Mouse (Mus musculus) neural tube, embryonic 11.5 days (tissue): ENCODE measurements around the gene Bpnt1. TPM values are rescaled to one million over a fixed set of nuclear protein-coding genes. Genes with fewer than 3 reads are reported as not detected.
"Not testable (repeated sequence)": the region's sequence is repeated elsewhere in the genome, so short reads cannot be mapped to it uniquely, and the experiment has no call there.

ENCODE experiments used
- ATAC-seq: fragments of 200-750 bp; cut with Nextera tagmentation; 2 replicates; pipeline ENCODE4 v1.8.0; 2017; ENCODE audit warnings: moderate number of reproducible peaks, mild to moderate bottlenecking, moderate TSS enrichment, moderate library complexity; ENCODE audit not compliant: insufficient read depth, low FRiP score, low TSS enrichment
- DNase-seq: peaks from one replicate; pipeline ENCODE4 v3.0.0-alpha.2; 2015; ENCODE audit warnings: low spot score
- H3K27ac ChIP-seq: fragments of 300-500 bp; sonication (generic); 2 replicates; pipeline ENCODE4 v1.5.1; 2014; ENCODE audit warnings: low read depth, mild to moderate bottlenecking, low read length
- H3K27me3 ChIP-seq: fragments of 300-500 bp; sonication (generic); 2 replicates; pipeline ENCODE4 v1.6.1; 2014; ENCODE audit warnings: mild to moderate bottlenecking, low read length, mixed read lengths; ENCODE audit not compliant: control insufficient read depth, insufficient read depth
- H3K36me3 ChIP-seq: fragments of 300-500 bp; sonication (generic); 2 replicates; pipeline ENCODE4 v1.6.1; 2014; ENCODE audit warnings: mild to moderate bottlenecking, low read length, moderate library complexity, mixed read lengths; ENCODE audit not compliant: control insufficient read depth, insufficient read depth
- H3K4me1 ChIP-seq: fragments of 300-500 bp; sonication (generic); 2 replicates; pipeline ENCODE4 v1.6.1; 2014; ENCODE audit warnings: low read length, mixed read lengths; ENCODE audit not compliant: control insufficient read depth, insufficient read depth
- H3K4me2 ChIP-seq: fragments of 300-500 bp; sonication (generic); 2 replicates; pipeline ENCODE4 v1.6.1; 2014; ENCODE audit warnings: low read depth, mild to moderate bottlenecking, moderate library complexity
- H3K4me3 ChIP-seq: fragments of 300-500 bp; sonication (generic); 2 replicates; pipeline ENCODE4 v1.5.1; 2014; ENCODE audit warnings: low read depth, low read length
- H3K9ac ChIP-seq: fragments of 300-500 bp; sonication (generic); 2 replicates; pipeline ENCODE4 v1.6.1; 2014; ENCODE audit warnings: mild to moderate bottlenecking, low read length
- H3K9me3 ChIP-seq: fragments of 300-500 bp; sonication (generic); 2 replicates; pipeline ENCODE4 v1.6.1; 2016; ENCODE audit warnings: low read length; ENCODE audit not compliant: control insufficient read depth
- WGBS: fragments of 180-500 bp; shearing (Covaris S2); extraction: QIAGEN DNeasy Blood & Tissue Kit; methylation state at CpG from one replicate; pipeline ENCODE4 v1.1.7; 2014; 5-methylcytosine and 5-hydroxymethylcytosine counted together
- polyA plus RNA-seq: library from polyadenylated mRNA; unstranded; fragments of >200 nt; fragmentation: Nextera tagmentation; extraction: Ambion mirVana; gene quantifications from 2 replicates; pipeline ENCODE4 v1.2.1, GENCODE M21; 2014

The Bpnt1 gene
- polyA plus RNA-seq, 1 experiment from 2014 or later = 24.3 TPM

DNA sequence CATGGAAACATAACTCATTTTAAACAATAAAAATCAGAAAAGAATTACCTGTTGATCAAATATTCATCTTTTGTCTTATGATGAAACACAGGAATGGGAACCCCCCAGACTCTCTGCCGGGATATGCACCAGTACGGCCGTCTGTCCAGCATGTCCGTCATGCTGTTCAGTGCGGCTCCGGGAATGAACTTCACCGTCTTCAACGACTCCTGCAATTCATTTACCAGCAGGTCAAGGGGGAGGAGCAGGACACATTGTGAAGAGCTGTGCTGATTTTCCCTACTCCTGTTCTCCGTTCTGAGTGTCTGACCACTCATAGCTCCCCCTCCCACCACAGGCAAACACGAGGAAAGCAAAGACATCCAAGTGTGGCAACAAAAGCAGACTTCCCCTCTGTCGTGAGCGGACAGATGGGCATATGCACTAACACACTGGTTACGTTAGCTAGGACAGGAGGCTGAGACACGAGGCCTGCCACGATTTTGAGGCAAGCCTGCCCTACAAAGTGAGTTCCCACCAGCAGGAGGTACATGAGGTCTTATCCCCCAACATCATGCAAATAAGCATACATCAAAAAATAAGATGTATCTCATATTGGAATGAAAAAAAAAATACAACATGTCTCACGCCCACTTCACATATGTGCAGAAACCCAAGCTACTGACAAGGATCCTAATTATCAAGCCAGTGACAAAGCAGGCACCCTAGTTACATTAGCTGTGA, 15.9 kb upstream of the Bpnt1 start:
- Histone ChIP-seq H3K4me3 (no peak overlapping the region), H3K9me3 (no peaks in the 10 kb centered on the region), H3K27me3 (no peaks in the 10 kb centered on the region), H3K4me2 (no peak overlapping the region), H3K36me3 (peaks cover 6% of the 10 kb centered on the region), H3K4me1 (no peaks in the 10 kb centered on the region), H3K27ac (no peak overlapping the region), H3K9ac (no peak overlapping the region)
- WGBS = 92% methylated on average over 16 of the region's 16 CpGs
- DNase-seq = no peak
- ATAC-seq = no peak

DNA sequence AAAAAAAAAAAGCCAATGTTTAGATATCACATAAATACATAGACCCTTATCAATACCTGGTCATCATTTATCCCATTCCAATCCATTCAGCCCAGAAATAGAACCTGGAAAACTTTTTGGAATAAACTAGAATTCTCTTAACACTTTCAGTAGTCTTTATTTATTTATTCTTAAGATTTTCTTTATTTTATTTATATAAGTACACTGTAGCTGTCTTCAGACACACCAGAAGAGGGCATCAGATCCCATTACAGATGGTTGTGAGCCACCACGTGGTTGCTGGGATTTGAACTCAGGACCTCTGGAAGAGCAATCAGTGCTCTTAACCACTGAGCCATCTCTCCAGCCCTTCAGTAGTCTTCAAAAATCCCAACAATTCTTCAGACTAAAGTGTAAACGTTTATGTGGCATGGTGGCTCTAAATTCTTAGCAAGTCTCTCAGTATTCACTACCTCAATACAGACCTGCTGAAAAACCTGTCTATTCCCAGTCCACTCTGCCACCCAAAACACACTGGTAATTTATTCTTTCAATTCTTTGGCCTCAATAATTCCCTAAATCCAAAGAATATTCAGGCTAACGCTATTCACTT, 4.1 kb upstream of the Bpnt1 start:
- Histone ChIP-seq H3K4me3 (peak overlapping the region; percentile 65; the same call in 1 of the 2 replicates), H3K4me2 (peak overlapping the region; percentile 57)
- not testable (repeated sequence) for H3K4me1 ChIP-seq, H3K27ac ChIP-seq, ATAC-seq, H3K9me3 ChIP-seq, H3K27me3 ChIP-seq, H3K9ac ChIP-seq, DNase-seq, H3K36me3 ChIP-seq
- 59% methylated on average over 3 of the region's 3 CpGs for WGBS

DNA sequence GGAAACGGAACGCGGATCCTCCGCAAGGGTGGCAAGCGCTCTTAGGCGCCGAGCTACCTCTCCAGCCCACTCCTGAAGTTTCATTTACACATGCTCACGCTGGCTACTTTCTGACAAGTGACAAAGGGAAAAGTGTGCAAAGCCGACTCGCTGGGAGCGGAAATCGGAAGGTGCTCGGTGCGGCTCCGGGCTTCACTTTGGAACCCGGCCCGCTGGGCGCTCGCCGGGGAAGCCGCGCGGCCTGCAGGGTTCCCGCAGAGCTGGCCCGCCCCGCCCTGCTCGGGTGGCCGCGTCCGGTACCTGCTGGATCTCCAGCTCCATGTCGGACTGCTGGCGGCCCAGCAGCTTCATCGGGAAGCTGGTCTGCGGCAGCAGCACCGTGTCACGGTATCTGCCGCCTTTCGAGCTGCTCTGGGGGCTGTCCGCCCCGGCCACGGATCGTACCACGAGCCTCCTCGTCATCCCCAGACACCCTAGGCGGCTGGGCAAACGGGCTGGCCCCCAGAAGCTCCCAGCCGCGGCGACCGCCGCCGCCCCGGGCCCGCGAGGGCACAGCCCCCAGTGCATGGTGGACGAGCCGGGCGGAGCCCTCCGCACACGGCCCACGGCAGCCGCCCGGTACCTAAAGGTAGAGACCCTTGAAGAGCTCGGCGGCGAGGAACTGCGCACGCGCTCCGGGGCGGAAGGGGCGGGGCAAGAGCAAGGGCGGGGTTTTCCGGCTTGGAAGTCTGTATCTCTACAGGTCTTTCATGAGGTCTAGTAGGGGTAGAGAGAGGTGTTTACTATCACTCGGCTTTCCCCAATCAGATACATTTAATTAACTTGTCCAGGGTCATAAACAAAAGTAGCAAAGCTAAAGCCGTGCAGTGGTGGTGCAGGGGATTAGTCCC, 3.0 kb upstream of the Bpnt1 start, which contains the start of gene Iars2:
Gene Iars2, minus strand, starts transcription at position 676 of the 890 bp plus-strand sequence.
- H3K36me3 ChIP-seq = peaks cover 1% of the 10 kb centered on the region
- peak within 1 kb of the TSS; percentile 65 for H3K4me3 ChIP-seq
- ATAC-seq (peak; percentile 87), DNase-seq (peak; percentile 92)
- peaks cover 9% of the 10 kb centered on the region for H3K4me1 ChIP-seq
- no peaks in the 10 kb centered on the region for H3K9me3 ChIP-seq
- peak within 1 kb of the TSS; percentile 57 for H3K4me2 ChIP-seq
- H3K9ac ChIP-seq = peak within 1 kb of the TSS; percentile 79
- peak within 1 kb of the TSS; percentile 74 for H3K27ac ChIP-seq
- WGBS = under 1% methylated on average over 66 of the region's 76 CpGs
- no peaks in the 10 kb centered on the region for H3K27me3 ChIP-seq

DNA sequence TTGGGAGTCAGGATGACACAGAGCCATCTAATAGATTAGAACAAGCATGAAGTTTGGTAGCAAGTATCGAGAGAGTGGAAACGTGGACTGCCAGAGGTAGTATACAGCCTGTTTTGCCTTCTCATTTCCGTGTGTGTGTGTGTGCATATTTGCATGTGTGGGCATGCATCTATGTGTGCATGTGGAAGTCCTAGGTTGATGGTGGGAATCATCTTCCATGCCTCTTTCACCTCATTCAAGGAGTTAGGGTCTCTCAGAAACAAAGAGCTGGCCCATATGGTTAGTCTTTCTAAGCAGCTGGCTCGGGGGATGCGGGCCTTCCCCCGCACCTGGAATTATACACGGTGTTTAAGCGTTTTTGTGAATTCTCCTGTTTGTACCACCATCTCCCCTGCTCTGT, 2.1 kb upstream of the Bpnt1 start:
- no peaks in the 10 kb centered on the region; the same call in 1 of the 2 replicates for H3K36me3 ChIP-seq
- H3K27ac ChIP-seq = no peak overlapping the region
- H3K9me3 ChIP-seq = no peaks in the 10 kb centered on the region
- ATAC-seq = no peak
- no peak overlapping the region for H3K4me2 ChIP-seq
- H3K4me1 ChIP-seq = peaks cover 9% of the 10 kb centered on the region
- H3K4me3 ChIP-seq = no peak overlapping the region
- no peak for DNase-seq
- H3K9ac ChIP-seq = no peak overlapping the region
- no peaks in the 10 kb centered on the region for H3K27me3 ChIP-seq
- WGBS = 92% methylated on average over 8 of the region's 8 CpGs

DNA sequence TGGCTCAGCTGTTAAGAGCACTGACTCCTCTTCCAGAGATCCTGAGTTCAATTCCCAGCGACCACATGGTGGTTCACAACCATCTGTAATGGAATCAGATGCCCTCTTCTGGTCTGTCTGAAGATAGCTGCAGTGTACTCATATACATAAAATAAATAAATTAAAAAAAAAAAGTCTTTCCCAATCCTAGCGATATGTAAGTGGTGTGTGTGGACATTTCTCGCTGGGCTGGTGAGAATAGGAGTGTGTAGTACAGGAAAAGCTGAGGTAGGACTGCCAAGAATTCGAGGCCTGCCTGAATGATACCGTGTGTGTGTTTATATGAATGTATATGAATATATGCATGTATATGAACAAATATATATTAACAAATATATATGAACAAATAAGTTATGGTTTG, 585 bp upstream of the Bpnt1 start:
- ATAC-seq (no peak), DNase-seq (no peak)
- Histone ChIP-seq H3K9me3 (no peaks in the 10 kb centered on the region), H3K27me3 (no peaks in the 10 kb centered on the region), H3K9ac (no peak overlapping the region), H3K27ac (no peak overlapping the region), H3K36me3 (no peaks in the 10 kb centered on the region), H3K4me3 (peak overlapping the region; percentile 50), H3K4me2 (peak overlapping the region; percentile 46), H3K4me1 (peaks cover 11% of the 10 kb centered on the region)
- WGBS = 59% methylated on average over 5 of the region's 5 CpGs

DNA sequence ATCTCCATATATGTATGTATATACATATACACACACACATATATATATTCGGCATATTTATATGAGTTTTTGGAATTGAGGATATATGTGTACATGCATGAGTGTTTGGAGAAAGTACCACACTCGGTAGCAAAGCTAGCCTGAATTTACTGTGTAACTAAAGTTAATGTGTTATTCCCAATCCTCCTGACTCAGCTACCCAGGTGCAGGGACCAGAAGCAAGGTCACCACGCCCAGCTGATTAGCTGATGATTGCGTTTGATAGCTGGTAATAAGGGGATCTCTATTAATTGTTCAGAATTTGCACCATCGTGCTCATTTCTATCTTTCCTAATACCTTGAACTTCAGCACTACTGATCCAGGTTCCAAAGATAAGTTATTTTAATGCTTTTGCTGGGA, 1.7 kb downstream of the Bpnt1 start:
- DNase-seq = no peak
- no peak overlapping the region for H3K9ac ChIP-seq
- H3K4me1 ChIP-seq = peaks cover 11% of the 10 kb centered on the region
- H3K27ac ChIP-seq = no peak overlapping the region
- H3K4me2 ChIP-seq = no peak overlapping the region
- H3K27me3 ChIP-seq = no peaks in the 10 kb centered on the region
- no peaks in the 10 kb centered on the region for H3K9me3 ChIP-seq
- no peaks in the 10 kb centered on the region for H3K36me3 ChIP-seq
- no peak for ATAC-seq
- no peak overlapping the region for H3K4me3 ChIP-seq
- WGBS = 89% methylated on average over 5 of the region's 5 CpGs

DNA sequence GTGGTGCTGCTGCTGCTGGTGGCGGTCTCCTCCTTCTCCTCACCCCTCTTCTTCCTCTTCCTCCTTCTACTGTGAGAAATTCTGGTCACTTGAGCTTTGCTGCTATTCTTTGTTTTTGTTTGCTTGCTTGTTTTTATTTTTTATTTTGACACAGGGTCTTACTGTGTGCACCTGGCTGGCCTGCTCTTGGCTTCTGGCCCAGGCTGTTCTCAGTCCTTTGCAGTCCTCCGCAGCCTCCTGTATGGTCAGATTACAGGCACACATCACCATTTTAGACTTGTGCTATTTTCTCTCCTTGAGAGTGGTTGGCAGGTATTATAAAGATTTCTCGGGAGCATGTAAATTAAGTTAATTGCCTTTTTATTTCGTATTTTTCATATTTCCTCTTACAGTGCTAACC, 2.2 kb downstream of the Bpnt1 start:
- Histone ChIP-seq H3K4me2 (no peak overlapping the region), H3K4me3 (no peak overlapping the region), H3K9ac (no peak overlapping the region), H3K27ac (no peak overlapping the region), H3K36me3 (no peaks in the 10 kb centered on the region), H3K4me1 (peaks cover 11% of the 10 kb centered on the region), H3K9me3 (no peaks in the 10 kb centered on the region), H3K27me3 (no peaks in the 10 kb centered on the region)
- WGBS = 91% methylated on average over 4 of the region's 4 CpGs
- ATAC-seq (no peak), DNase-seq (no peak)

DNA sequence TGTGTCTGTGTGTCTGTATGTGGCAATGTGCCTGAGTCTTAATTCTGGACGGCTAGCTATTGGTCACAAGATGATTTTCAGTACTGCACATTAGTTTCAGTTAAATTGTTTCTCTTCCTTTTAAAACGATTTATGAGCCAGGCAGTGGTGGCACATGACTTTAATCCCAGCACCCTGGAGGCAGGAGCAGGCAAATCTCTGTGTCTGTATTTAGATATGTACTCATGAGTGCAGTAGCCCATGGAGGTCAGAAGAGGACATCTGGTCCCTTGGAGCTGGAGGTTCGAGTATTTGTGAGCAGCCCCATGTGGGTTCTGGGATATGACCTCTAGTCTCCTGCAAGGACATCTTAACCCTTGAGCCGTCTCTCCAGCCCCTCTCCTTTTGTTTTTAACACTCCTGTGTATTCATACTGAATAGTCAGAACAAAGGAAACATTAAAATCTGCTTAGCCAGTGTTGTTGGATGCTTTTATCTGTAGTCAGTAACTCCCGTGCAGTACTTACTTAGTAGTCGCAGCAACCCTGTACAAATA, 3.3 kb downstream of the Bpnt1 start:
- Histone ChIP-seq H3K9me3 (no peaks in the 10 kb centered on the region), H3K4me2 (no peak overlapping the region), H3K9ac (no peak overlapping the region), H3K4me3 (no peak overlapping the region), H3K36me3 (peaks cover 4% of the 10 kb centered on the region), H3K4me1 (peaks cover 11% of the 10 kb centered on the region), H3K27me3 (no peaks in the 10 kb centered on the region), H3K27ac (no peak overlapping the region)
- no peak for DNase-seq
- WGBS = 76% methylated on average over 6 of the region's 6 CpGs
- ATAC-seq = no peak
